Mouse (Mus musculus) forebrain, postnatal 0 days (tissue): ENCODE measurements around the gene Nr2c1. TPM values are rescaled to one million over a fixed set of nuclear protein-coding genes. Genes with fewer than 3 reads are reported as not detected.
A peak's percentile ranks its signal among the peaks of the same experiment; 100 is the strongest.

Experiments used
- ATAC-seq: fragments of 200-750 bp; cut with Nextera tagmentation; 2 replicates; pipeline ENCODE4 v1.8.0; 2017; ENCODE audit warnings: mild to moderate bottlenecking, moderate library complexity
- DNase-seq: peaks from one replicate; pipeline ENCODE4 v3.0.0-alpha.2; 2015
- H3K27ac ChIP-seq: fragments of 300-500 bp; sonication (generic); 2 replicates; pipeline ENCODE4 v1.5.1; 2014; ENCODE audit warnings: low read depth, mild to moderate bottlenecking, antibody characterized with exemption, low read length, moderate library complexity, mixed read lengths
- H3K27me3 ChIP-seq: fragments of 300-500 bp; sonication (generic); 2 replicates; pipeline ENCODE4 v1.6.1; 2014; ENCODE audit warnings: mild to moderate bottlenecking, low read length, mixed read lengths; ENCODE audit not compliant: insufficient read depth
- H3K36me3 ChIP-seq: fragments of 300-500 bp; sonication (generic); 2 replicates; pipeline ENCODE4 v1.6.1; 2014; ENCODE audit warnings: mild to moderate bottlenecking, moderate library complexity; ENCODE audit not compliant: insufficient read depth
- H3K4me1 ChIP-seq: fragments of 300-500 bp; sonication (generic); 2 replicates; pipeline ENCODE4 v1.6.1; 2014; ENCODE audit warnings: antibody characterized with exemption; ENCODE audit not compliant: insufficient read depth
- H3K4me2 ChIP-seq: fragments of 300-500 bp; sonication (generic); 2 replicates; pipeline ENCODE4 v1.6.1; 2014; ENCODE audit warnings: low read depth, mild to moderate bottlenecking, moderate library complexity
- H3K4me3 ChIP-seq: fragments of 300-500 bp; sonication (generic); 2 replicates; pipeline ENCODE4 v1.5.1; 2014; ENCODE audit warnings: low read depth, low read length, mixed read lengths
- H3K9ac ChIP-seq: fragments of 300-500 bp; sonication (generic); 2 replicates; pipeline ENCODE4 v1.6.1; 2014; ENCODE audit warnings: mild to moderate bottlenecking
- H3K9me3 ChIP-seq: fragments of 300-500 bp; sonication (generic); 2 replicates; pipeline ENCODE4 v1.6.1; 2016; ENCODE audit warnings: low read length
- CTCF ChIP-seq: sonication (generic); IDR thresholded peaks from 2 replicates; pipeline ENCODE4 v1.5.1; 2016; ENCODE audit warnings: antibody characterized with exemption, control low read depth, low read depth
- WGBS: fragments of 180-500 bp; shearing (Covaris S2); extraction: QIAGEN DNeasy Blood & Tissue Kit; methylation state at CpG from one replicate; pipeline ENCODE4 v1.1.7; 2014; 5-methylcytosine and 5-hydroxymethylcytosine counted together
- polyA plus RNA-seq: library from polyadenylated mRNA; unstranded; fragments of >200 nt; fragmentation: Nextera tagmentation; extraction: Ambion mirVana; gene quantifications from 2 replicates; pipeline ENCODE4 v1.2.1, GENCODE M21; 2015
- total RNA-seq: library from RNA; depleted of rRNA; stranded (reverse); fragments of >200 nt; gene quantifications from 2 replicates; pipeline ENCODE4 v1.2.3, GENCODE M21; 2014

Nr2c1 gene
- total and polyA plus RNA-seq, 2 experiments from 2014 or later = 3.2 to 8.4 TPM

DNA sequence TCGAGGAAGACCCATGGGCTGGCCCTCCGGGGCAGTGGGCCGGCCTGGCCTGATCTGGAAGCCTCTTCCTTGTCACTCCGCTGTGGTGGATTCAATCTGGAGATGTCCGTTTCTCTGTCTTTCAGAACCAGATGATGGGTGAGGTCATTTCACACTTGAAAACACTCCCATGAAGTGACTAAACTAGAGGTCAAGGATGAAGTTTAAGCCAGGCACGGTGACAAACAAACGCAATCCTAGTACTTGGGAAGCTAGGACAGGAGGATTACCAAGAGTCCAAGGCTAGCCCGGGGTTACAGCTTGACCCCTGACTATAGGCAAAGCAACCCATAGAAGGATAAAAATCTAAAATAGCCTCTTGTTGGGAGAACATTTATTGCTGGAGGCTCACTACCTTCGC is 27.1 kb upstream of the Nr2c1 start:
- H3K9me3 ChIP-seq = no peaks in the 10 kb centered on the region
- H3K4me3 ChIP-seq = no peak overlapping the region
- 91% methylated on average over 9 of the region's 9 CpGs for WGBS
- H3K4me2 ChIP-seq = no peak overlapping the region
- H3K36me3 ChIP-seq = no peaks in the 10 kb centered on the region
- no peak for DNase-seq
- no peaks in the 10 kb centered on the region for H3K27me3 ChIP-seq
- no peaks in the 10 kb centered on the region for H3K4me1 ChIP-seq
- TF ChIP-seq CTCF = no peak
- ATAC-seq = no peak
- H3K9ac ChIP-seq = no peak overlapping the region
- no peak overlapping the region for H3K27ac ChIP-seq

DNA sequence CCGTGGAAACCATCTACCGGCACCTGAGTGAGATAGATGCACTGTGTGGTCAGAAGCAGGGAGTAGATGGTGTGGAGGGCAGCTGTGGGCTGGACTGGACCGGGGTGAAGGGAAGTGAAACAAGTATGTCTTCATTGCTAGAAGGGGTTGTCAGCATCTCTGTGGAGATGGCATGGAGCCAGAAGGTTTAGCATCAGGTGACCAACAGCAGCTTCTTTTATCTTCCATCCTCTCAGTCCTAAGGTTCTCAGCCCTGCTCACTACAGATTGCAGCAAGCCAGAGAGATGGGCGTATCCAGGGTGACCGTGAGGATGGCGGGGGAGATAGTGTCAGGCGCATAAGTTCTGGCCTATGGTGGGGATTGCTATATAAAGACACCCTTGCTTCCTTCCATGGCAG is 25.2 kb upstream of the Nr2c1 start:
- no peak overlapping the region for H3K4me3 ChIP-seq
- ATAC-seq = no peak
- H3K9me3 ChIP-seq = no peaks in the 10 kb centered on the region
- H3K36me3 ChIP-seq = no peaks in the 10 kb centered on the region
- no peak for DNase-seq
- no peak overlapping the region for H3K27ac ChIP-seq
- H3K4me1 ChIP-seq = no peaks in the 10 kb centered on the region
- H3K4me2 ChIP-seq = no peak overlapping the region
- no peaks in the 10 kb centered on the region for H3K27me3 ChIP-seq
- no peak overlapping the region for H3K9ac ChIP-seq
- no peak for TF ChIP-seq CTCF
- WGBS = 94% methylated on average over 7 of the region's 7 CpGs

DNA sequence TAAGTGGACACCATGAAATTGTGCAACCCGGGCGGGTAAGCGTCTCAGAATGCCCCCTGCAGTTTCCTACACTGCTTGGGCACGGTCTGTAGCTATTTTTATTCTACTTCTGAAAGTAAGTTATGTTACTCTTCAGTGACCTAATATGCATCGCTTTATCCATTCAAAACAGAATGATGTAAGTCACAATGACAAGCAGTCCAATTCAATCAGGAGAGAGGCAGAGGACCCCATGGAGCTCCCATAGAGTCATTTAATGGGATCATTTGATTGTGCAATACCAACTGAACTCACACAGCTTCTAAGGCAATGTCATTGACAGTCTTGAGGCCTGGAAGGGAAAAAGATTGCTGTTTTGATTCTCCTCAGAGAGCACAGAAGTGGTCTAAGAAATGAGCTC is 24.2 kb upstream of the Nr2c1 start:
- TF ChIP-seq CTCF = no peak
- H3K4me1 ChIP-seq = no peaks in the 10 kb centered on the region
- H3K4me2 ChIP-seq = no peak overlapping the region
- 84% methylated on average over 5 of the region's 5 CpGs for WGBS
- ATAC-seq (no peak), DNase-seq (no peak)
- H3K9ac ChIP-seq = no peak overlapping the region
- H3K36me3 ChIP-seq = no peaks in the 10 kb centered on the region
- H3K27ac ChIP-seq = no peak overlapping the region
- H3K27me3 ChIP-seq = no peaks in the 10 kb centered on the region
- H3K4me3 ChIP-seq = no peak overlapping the region
- H3K9me3 ChIP-seq = no peaks in the 10 kb centered on the region

DNA sequence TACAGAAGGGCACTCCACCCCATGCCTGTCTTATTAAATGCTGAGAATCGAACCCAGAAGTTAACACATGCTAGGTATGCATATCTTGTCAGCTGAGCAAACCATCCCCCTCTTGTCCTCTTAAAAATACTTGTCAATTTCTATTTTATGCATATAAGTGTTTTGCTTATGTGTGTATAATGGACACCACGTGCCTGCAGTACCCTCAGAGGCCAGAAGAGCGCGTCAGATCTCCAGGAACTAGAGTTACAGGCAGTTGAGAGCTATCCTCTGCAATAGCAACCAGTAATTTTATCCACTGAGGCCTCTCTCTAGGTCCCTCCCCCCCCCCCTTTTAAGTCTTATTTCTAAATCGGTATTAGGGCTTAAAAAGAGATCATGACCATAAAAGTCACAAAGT is 23.4 kb upstream of the Nr2c1 start:
- Histone ChIP-seq H3K4me2 (no peak overlapping the region), H3K9ac (no peak overlapping the region), H3K36me3 (no peaks in the 10 kb centered on the region), H3K4me1 (0 out of 2 replicates have a peak, but pooled peaks cover 5% of the 10 kb centered on the region), H3K9me3 (no peaks in the 10 kb centered on the region), H3K27ac (no peak overlapping the region), H3K4me3 (no peak overlapping the region), H3K27me3 (no peaks in the 10 kb centered on the region)
- DNase-seq = no peak
- 84% methylated on average over 5 of the region's 5 CpGs for WGBS
- peak; percentile 44 for TF ChIP-seq CTCF
- no peak for ATAC-seq

DNA sequence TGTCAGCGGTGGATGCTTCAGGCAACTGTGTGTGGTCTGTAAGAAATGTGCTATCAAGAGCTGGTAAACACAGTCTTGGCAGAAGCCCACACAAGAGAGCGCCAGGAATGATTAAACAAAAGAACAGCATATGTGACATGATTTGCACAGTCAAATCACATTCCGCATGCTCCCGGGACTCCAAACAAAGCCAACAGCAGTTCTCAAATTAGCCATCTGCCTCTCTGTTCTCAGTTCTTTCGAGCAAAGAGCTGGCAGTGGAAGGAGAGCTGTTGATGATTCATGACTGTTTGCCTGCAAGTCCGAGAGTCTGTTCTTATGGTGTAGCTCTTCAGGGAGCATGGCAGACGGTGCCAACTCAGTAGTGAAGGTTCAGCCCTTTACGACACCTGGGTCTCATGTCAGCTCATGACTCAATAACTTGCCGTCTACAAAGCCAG is 18.1 kb upstream of the Nr2c1 start:
- H3K4me3 ChIP-seq = no peak overlapping the region
- peak; percentile 95 for ATAC-seq

DNA sequence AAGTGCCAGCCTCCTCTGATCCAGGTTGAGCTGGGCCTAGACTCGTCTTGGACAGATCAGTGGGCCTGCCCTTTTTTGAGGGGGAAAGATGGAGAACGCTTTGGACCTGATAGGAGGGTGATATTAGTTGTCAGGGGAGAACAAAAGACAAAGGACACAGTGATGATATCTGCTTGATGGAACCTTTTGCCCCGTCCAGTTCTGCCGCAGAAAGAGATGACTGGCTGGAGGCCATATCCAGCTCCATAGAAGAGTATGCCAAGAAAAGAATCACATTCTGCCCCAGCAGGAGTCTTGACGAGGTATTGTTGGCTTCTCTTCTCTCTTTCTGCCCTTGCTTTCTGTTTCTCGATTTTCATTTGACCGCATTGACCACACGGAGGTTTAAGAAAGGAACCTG is 14.7 kb upstream of the Nr2c1 start:
- Histone ChIP-seq H3K9ac (no peak overlapping the region), H3K36me3 (no peaks in the 10 kb centered on the region), H3K9me3 (no peaks in the 10 kb centered on the region), H3K4me2 (no peak overlapping the region), H3K27ac (no peak overlapping the region), H3K4me1 (peaks cover 10% of the 10 kb centered on the region; the same call in 1 of the 2 replicates), H3K27me3 (no peaks in the 10 kb centered on the region), H3K4me3 (no peak overlapping the region)
- no peak for ATAC-seq
- 59% methylated on average over 8 of the region's 8 CpGs for WGBS
- DNase-seq = no peak
- no peak for TF ChIP-seq CTCF

More for the DNA sequence above, 18.1 kb upstream of the Nr2c1 start:
- Histone ChIP-seq H3K36me3 (no peaks in the 10 kb centered on the region), H3K27ac (peak overlapping the region; percentile 66), H3K27me3 (no peaks in the 10 kb centered on the region), H3K9ac (no peak overlapping the region), H3K4me1 (peaks cover 10% of the 10 kb centered on the region; the same call in 1 of the 2 replicates), H3K9me3 (no peaks in the 10 kb centered on the region), H3K4me2 (no peak overlapping the region)
- TF ChIP-seq CTCF = no peak
- peak; percentile 94 for DNase-seq
- 10% methylated on average over 9 of the region's 9 CpGs for WGBS

DNA sequence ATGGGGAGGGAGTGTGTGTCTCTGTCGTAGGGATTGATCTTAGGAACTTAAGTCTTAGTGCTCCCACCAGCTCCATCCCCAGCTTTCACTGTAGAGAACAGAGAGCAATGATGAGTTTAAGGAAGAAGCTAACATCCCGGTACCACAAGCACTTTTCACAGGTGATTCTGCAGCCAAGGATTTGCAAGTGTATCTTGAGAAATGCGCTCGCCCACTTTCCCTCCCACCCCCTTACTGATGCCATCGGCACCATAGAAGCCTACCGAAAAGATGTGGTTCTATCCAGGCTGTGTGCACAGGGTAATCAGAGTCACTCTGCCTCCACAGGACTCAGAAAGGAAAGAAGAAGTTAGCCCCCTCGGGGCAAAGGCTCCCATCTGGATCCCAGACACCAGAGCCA is 14.1 kb upstream of the Nr2c1 start:
- Histone ChIP-seq H3K9ac (no peak overlapping the region), H3K27me3 (no peaks in the 10 kb centered on the region), H3K27ac (no peak overlapping the region), H3K9me3 (no peaks in the 10 kb centered on the region), H3K36me3 (no peaks in the 10 kb centered on the region), H3K4me1 (peaks cover 10% of the 10 kb centered on the region; the same call in 1 of the 2 replicates), H3K4me3 (no peak overlapping the region), H3K4me2 (no peak overlapping the region)
- 92% methylated on average over 7 of the region's 7 CpGs for WGBS
- no peak for ATAC-seq
- TF ChIP-seq CTCF = no peak
- no peak for DNase-seq
